Mouse (Mus musculus) liver, embryonic 15.5 days (tissue): ENCODE results near the gene P3h1. TPM values are rescaled to one million over a fixed set of nuclear protein-coding genes. Genes with fewer than 3 reads are reported as not detected.
A peak's percentile ranks its signal among the peaks of the same experiment; 100 is the strongest.

Source experiments
- ATAC-seq: fragments of 200-750 bp; cut with Nextera tagmentation; 2 replicates; pipeline ENCODE4 v1.8.0; 2017; ENCODE audit warnings: moderate number of reproducible peaks, mild to moderate bottlenecking, moderate library complexity; ENCODE audit not compliant: insufficient read depth
- H3K27ac ChIP-seq: fragments of 300-500 bp; sonication (generic); replicated peaks from 2 replicates; pipeline ENCODE4 v1.5.1; 2015; ENCODE audit warnings: mild to moderate bottlenecking, inconsistent platforms
- H3K27me3 ChIP-seq: fragments of 300-500 bp; sonication (generic); 2 replicates; pipeline ENCODE4 v1.6.1; 2015; ENCODE audit warnings: mild to moderate bottlenecking, inconsistent platforms
- H3K36me3 ChIP-seq: fragments of 300-500 bp; sonication (generic); replicated peaks from 2 replicates; pipeline ENCODE4 v1.6.1; 2015; ENCODE audit warnings: moderate library complexity, mild to moderate bottlenecking, inconsistent platforms
- H3K4me1 ChIP-seq: fragments of 300-500 bp; sonication (generic); replicated peaks from 2 replicates; pipeline ENCODE4 v1.6.1; 2015; ENCODE audit warnings: inconsistent platforms
- H3K4me2 ChIP-seq: fragments of 300-500 bp; sonication (generic); 2 replicates; pipeline ENCODE4 v1.6.1; 2015; ENCODE audit warnings: moderate library complexity, mild to moderate bottlenecking, inconsistent platforms
- H3K4me3 ChIP-seq: fragments of 300-500 bp; sonication (generic); replicated peaks from 2 replicates; pipeline ENCODE4 v1.5.1; 2015; ENCODE audit warnings: mild to moderate bottlenecking, inconsistent platforms
- H3K9ac ChIP-seq: fragments of 300-500 bp; sonication (generic); 2 replicates; pipeline ENCODE4 v1.6.1; 2015; ENCODE audit warnings: moderate library complexity, mild to moderate bottlenecking, inconsistent platforms
- H3K9me3 ChIP-seq: fragments of 300-500 bp; sonication (generic); replicated peaks from 2 replicates; pipeline ENCODE4 v1.6.1; 2016; ENCODE audit warnings: inconsistent platforms
- WGBS: fragments of 180-500 bp; shearing (Covaris S2); methylation state at CpG from one replicate; pipeline ENCODE4 v1.1.7; 2015; ENCODE audit warnings: mixed read lengths; ENCODE audit not compliant: insufficient replicate concordance; 5-methylcytosine and 5-hydroxymethylcytosine counted together
- polyA plus RNA-seq: library from polyadenylated mRNA; unstranded; fragments of >200 nt; fragmentation: Nextera tagmentation; extraction: Ambion mirVana; gene quantifications from 2 replicates; pipeline ENCODE4 v1.2.1, GENCODE M21; 2015

The P3h1 gene
- 8.0 and 9.2 TPM in 2 replicates for polyA plus RNA-seq

DNA sequence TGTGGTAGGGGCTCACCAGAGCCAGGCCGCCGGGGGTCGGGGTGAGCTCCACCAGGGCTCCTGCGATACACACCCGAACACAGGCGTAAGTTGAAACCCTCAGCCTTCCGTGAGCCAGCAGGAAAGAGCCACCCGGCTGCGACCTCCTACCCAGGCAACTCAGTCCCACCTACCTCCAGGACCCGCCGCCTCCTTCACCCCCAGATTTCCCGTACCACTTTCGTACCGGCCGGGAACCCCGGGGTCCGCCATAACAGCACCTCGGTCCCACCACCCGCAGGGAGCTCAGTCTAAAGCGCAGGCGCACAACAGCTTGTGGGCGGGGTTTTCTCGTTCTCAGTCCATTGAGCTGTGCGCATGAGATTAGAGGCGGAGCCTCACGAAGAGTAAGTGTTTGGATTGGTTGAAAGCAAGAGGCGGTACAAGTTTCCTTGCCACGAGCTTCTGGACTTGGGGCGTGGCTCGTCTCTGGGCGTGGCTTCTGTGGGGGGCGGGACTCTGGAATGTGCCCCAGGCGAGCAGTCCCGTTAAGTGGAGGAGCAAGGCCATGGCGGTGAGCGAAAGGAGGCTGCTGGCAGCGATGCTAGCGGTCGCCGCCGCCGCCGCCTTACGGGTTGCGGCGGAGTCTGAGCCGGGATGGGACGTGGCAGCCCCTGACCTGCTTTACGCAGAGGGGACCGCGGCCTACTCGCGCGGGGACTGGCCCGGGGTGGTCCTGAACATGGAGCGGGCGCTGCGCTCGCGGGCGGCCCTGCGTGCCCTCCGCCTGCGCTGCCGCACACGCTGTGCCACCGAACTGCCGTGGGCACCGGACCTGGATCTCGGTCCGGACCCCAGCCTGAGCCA lies at the start of gene P3h1, which contains the start of gene AU022252:
Gene P3h1, plus strand, starts transcription at position 506 of the 846 bp plus-strand sequence.
Gene AU022252, minus strand, starts transcription at position 303 of the 846 bp plus-strand sequence.
- Histone ChIP-seq H3K4me2 (peak within 1 kb of the TSS; percentile 100), H3K27ac (peak within 1 kb of the TSS; percentile 49), H3K36me3 (peaks cover 10% of the 10 kb centered on the region), H3K4me3 (peak within 1 kb of the TSS; percentile 75), H3K9ac (peak within 1 kb of the TSS; percentile 75), H3K4me1 (peaks cover 29% of the 10 kb centered on the region), H3K27me3 (peaks cover 17% of the 10 kb centered on the region), H3K9me3 (no peaks in the 10 kb centered on the region)
- under 1% methylated on average over 71 of the region's 71 CpGs for WGBS
- ATAC-seq: peak; percentile 96

DNA sequence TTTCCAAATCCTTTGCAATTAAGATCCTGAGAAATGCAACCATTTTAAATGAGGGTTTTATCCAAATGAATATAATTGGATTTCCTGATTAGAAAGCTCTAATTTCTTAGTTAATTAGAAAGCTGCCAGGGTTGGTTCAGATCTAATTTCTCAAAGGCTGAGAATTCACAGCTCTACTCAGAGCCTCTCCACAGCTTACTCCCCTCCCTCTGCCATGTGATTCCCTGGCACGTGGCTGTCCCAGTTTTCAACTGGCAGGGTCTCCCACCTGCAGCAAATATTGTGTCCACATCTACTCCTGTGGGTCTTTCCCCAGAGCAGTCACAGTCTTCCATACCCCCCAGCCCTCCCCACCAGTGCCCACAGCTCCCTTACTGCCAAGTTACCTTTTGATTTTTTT lies 49.2 kb upstream of the P3h1 start:
- Histone ChIP-seq H3K27me3 (no peaks in the 10 kb centered on the region), H3K36me3 (peaks cover 100% of the 10 kb centered on the region), H3K4me1 (peaks cover 85% of the 10 kb centered on the region), H3K4me2 (no peak overlapping the region), H3K4me3 (0 out of 2 replicates have a peak overlapping the region, but pooled peaks have one; percentile 0), H3K27ac (0 out of 2 replicates have a peak overlapping the region, but pooled peaks have one; percentile 59), H3K9me3 (no peaks in the 10 kb centered on the region), H3K9ac (no peak overlapping the region)
- ATAC-seq: no peak
- 68% methylated on average over 1 of the region's 1 CpGs for WGBS

DNA sequence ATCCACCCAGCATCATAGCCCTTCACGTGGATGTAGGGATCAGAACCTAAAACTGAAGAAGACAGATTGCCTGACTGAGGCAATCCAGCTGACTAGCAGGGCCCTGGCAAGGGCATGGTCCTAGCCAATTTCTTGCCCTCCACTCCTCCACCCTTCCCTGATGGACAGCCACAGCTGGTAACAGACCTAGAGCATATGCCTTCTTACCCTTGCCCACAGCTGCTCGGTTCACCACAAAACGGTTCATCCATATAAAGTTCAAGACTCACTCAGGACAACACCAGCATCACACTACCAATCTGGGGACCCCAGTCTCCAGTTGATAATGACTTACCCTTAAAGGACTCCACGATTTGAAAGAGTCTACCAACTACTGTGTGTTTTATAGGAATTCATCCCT lies 46.9 kb upstream of the P3h1 start:
- Histone ChIP-seq H3K9me3 (no peaks in the 10 kb centered on the region), H3K4me3 (peak overlapping the region; percentile 76), H3K27ac (no peak overlapping the region; the same call in 1 of the 2 replicates), H3K9ac (peak overlapping the region; percentile 22; the same call in 1 of the 2 replicates), H3K4me1 (peaks cover 67% of the 10 kb centered on the region), H3K27me3 (no peaks in the 10 kb centered on the region), H3K4me2 (peak overlapping the region; percentile 81), H3K36me3 (peaks cover 81% of the 10 kb centered on the region)
- WGBS: 66% methylated on average over 4 of the region's 4 CpGs
- ATAC-seq: no peak

DNA sequence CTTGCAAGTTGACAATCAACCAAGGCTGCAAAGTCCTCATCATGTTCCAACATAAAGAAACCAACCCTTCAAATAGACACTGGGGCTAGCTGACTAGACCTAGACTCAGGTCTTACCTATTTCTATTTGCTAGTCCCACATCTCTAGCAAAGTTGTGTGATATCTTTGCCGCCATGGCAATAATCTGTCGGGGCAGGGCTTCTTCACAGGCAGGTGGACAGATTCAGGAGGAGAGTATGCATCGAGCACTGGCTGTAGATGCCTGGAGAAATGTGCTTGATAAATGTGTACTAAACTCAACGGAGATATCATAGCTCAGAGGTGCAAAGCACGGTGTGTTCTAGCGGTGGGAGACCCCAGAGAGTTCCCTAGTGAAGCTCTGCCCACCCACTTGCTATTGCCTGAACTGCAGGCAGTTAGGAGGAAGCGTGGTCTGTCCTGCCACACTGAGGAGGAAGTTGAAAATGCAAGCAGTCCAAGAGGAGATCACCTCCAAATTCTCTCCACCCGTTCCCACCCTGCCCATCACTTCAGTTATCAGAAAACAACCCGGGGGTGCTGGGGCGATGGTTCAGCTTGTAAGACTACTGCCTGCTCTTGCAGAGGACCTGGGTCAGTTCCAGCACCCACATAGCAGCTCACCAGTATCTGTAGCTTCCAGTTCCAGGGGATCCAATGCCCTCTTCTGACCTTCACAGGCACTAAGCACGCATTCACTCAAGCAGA lies 44.5 kb upstream of the P3h1 start:
- Histone ChIP-seq H3K4me3 (peak overlapping the region; percentile 76), H3K9ac (peak overlapping the region; percentile 79), H3K27me3 (no peaks in the 10 kb centered on the region), H3K4me1 (peaks cover 68% of the 10 kb centered on the region), H3K4me2 (peak overlapping the region; percentile 81), H3K9me3 (no peaks in the 10 kb centered on the region), H3K36me3 (peaks cover 57% of the 10 kb centered on the region), H3K27ac (peak overlapping the region; percentile 91)
- ATAC-seq: peak; percentile 39
- WGBS: 9% methylated on average over 11 of the region's 11 CpGs

DNA sequence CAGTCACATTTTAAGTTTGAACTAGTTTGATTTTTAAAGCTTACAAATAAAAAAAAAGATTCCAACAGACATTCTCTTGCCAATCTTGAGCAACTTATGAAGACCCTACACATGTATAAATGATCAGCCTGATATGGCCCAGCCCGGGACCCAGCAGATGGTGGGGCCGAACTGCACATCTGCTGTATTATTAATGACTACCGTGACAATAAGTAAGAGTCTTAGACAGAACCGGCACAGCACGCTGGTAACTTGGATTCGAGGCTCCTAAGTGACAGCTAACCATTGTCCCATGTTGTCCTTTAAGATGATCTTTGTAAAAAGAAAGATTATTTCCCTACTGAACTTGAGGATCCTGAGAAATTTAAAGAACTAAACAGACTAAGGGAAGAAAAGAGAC lies 43.3 kb upstream of the P3h1 start:
- Histone ChIP-seq H3K9me3 (no peaks in the 10 kb centered on the region), H3K27ac (peak overlapping the region; percentile 98), H3K9ac (peak overlapping the region; percentile 88), H3K36me3 (peaks cover 45% of the 10 kb centered on the region), H3K27me3 (no peaks in the 10 kb centered on the region), H3K4me1 (peaks cover 69% of the 10 kb centered on the region), H3K4me2 (0 out of 2 replicates have a peak overlapping the region, but pooled peaks have one; percentile 72), H3K4me3 (peak overlapping the region; percentile 76)
- 21% methylated on average over 6 of the region's 6 CpGs for WGBS
- ATAC-seq: 0 out of 2 replicates have a peak, but pooled peaks have one; percentile 29

DNA sequence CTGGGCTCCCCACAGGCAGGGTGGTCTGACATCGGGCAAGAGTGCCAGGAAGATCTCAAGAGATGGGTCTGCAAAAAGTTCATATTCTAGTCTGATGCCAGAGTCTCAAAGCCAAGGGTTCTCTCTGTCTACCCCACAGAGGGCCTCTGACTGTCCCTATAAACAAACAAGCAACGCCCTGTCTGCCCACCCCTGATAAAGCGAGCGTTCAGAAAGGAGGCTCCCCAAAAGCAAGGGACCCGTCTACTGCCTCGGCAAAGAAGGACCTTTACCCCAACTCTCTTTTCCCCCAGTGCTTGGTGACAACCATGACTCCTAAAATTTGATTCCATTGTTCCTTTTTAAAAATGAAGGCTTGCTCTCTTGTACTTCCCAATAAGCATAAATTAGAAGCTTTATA lies 42.9 kb upstream of the P3h1 start, which contains the start of gene Ermap:
Gene Ermap, minus strand, starts transcription at position 148 of the 400 bp plus-strand sequence.
- no peaks in the 10 kb centered on the region for H3K9me3 ChIP-seq
- H3K27me3 ChIP-seq: no peaks in the 10 kb centered on the region
- peak within 1 kb of the TSS; percentile 88 for H3K9ac ChIP-seq
- peak; percentile 92 for ATAC-seq
- H3K4me3 ChIP-seq: peak within 1 kb of the TSS; percentile 76
- H3K36me3 ChIP-seq: peaks cover 40% of the 10 kb centered on the region
- peak within 1 kb of the TSS; percentile 98 for H3K27ac ChIP-seq
- H3K4me1 ChIP-seq: peaks cover 69% of the 10 kb centered on the region
- peak within 1 kb of the TSS; percentile 81 for H3K4me2 ChIP-seq
- WGBS: 31% methylated on average over 6 of the region's 6 CpGs

DNA sequence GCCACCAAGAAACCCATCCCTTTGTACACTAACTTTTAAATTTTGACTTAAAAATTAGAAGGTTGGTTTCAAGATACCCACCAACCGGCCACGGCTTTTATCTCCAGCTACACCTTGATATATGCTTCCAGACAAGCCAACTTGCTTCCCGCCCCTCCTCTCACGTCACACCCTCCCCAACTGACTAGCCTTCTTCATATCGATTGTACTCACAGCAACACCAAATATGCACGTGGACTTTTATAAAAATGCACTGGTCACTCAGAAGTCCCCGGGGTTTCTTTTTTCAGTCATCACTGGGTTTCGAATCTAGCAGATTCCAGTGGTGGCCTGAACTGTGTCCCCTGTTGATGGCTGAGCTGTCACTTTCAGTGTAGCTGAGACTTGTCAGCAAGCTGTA lies 42.1 kb upstream of the P3h1 start:
- peak overlapping the region; percentile 98 for H3K27ac ChIP-seq
- H3K4me3 ChIP-seq: peak overlapping the region; percentile 76
- no peaks in the 10 kb centered on the region for H3K9me3 ChIP-seq
- peak; percentile 65 for ATAC-seq
- WGBS: 23% methylated on average over 8 of the region's 8 CpGs
- no peaks in the 10 kb centered on the region for H3K27me3 ChIP-seq
- peaks cover 65% of the 10 kb centered on the region for H3K4me1 ChIP-seq
- H3K9ac ChIP-seq: peak overlapping the region; percentile 88
- peak overlapping the region; percentile 72 for H3K4me2 ChIP-seq
- peaks cover 33% of the 10 kb centered on the region for H3K36me3 ChIP-seq

DNA sequence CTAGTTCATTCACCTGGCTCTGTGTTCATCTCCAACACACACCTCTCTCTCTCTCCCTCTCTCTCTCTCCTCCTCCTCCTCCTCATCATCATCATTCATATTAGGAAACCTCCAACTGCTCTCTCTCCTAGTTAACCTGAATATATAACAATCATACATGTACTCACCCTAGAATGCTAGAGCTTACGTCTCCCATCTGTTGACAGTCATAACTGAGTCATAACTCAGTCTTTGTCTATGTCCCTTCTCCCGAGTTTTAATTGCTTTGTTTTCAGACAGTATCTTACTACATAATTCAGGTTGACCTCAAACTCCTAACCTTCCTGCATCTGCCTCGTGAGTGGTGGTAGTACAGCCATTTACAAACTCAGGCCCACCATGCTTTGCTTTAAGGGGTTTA lies 41.4 kb upstream of the P3h1 start:
- Histone ChIP-seq H3K4me3 (peak overlapping the region; percentile 76), H3K27ac (peak overlapping the region; percentile 98), H3K4me1 (peaks cover 65% of the 10 kb centered on the region), H3K9ac (peak overlapping the region; percentile 88), H3K36me3 (peaks cover 26% of the 10 kb centered on the region), H3K9me3 (no peaks in the 10 kb centered on the region), H3K27me3 (no peaks in the 10 kb centered on the region), H3K4me2 (peak overlapping the region; percentile 72)
- ATAC-seq: no peak
- 42% methylated on average over 3 of the region's 3 CpGs for WGBS

DNA sequence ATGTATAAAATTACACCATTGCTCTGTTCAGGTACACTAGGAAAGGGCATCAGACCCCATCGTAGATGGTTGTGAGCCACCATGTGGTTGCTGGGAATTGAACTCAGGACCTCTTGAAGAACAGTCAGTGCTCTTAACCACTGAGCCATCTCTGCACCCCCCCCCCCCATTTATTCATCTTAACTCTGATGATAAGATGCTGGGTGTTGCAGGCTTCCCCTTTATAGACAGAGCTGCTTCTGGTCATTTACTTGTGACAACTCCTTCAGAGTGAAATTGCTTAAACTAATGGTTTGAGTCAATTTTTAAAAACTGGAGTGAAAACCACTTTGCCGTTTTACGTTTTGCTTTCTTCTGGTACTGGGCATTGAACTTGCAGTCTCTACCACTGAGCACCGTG lies 40.0 kb upstream of the P3h1 start:
- Histone ChIP-seq H3K27ac (peak overlapping the region; percentile 98), H3K9ac (no peak overlapping the region), H3K9me3 (no peaks in the 10 kb centered on the region), H3K4me2 (no peak overlapping the region), H3K4me1 (peaks cover 66% of the 10 kb centered on the region), H3K4me3 (no peak overlapping the region), H3K36me3 (peaks cover 18% of the 10 kb centered on the region), H3K27me3 (no peaks in the 10 kb centered on the region)
- no peak for ATAC-seq
- WGBS: 79% methylated on average over 4 of the region's 4 CpGs

DNA sequence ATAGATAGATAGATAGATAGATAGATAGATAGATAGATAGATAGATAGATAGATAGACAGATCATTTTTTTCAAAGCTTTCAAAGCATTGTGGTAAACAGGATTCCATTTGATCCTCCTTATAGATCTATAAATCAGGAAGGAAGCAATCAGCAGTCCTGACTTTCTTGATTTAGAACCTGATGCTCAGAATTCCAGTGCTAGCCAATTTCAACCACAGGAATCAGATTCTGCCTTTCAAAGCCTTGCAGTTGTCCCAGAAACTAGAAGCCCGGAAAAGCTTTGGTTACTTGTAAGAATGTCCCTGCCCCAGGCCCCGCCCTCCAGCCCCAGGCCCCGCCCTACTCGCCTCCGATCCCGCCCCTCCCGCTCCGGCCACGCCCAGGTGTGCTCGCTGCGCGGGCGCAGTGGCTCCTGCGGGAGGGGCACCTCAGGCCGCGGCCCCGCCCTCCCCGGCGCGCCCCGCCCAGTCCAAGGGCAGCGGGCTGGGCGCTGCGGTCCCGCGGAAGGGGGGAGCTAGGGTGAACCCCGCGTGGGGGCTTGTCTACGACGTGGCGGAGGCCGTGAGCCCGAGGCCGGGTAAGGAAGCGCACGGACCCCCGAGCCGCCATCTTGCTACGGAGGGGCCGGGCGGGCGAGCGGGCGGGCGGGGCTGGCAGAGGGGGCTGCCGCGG lies 37.7 kb upstream of the P3h1 start, which contains the start of gene Svbp:
Gene Svbp, plus strand, starts transcription at position 398 of the 673 bp plus-strand sequence.
- H3K4me3 ChIP-seq: peak within 1 kb of the TSS; percentile 97
- WGBS: under 1% methylated on average over 47 of the region's 47 CpGs
- peaks cover 78% of the 10 kb centered on the region for H3K4me1 ChIP-seq

More for the DNA sequence above, 37.7 kb upstream of the P3h1 start, which contains the start of gene Svbp:
- Histone ChIP-seq H3K4me2 (peak within 1 kb of the TSS; percentile 81), H3K27me3 (no peaks in the 10 kb centered on the region), H3K36me3 (peaks cover 14% of the 10 kb centered on the region), H3K27ac (peak within 1 kb of the TSS; percentile 98), H3K9ac (peak within 1 kb of the TSS; percentile 97), H3K9me3 (no peaks in the 10 kb centered on the region)
- ATAC-seq: peak; percentile 82
